Mouse (Mus musculus): ENCODE data around the gene Lrrc36.
A peak's percentile ranks its signal among the peaks of the same experiment; 100 is the strongest.

The Lrrc36 gene

GRCm38 (mm10) chr8:105433021-105433420 lies 19.6 kb downstream of the Lrrc36 start:
- DNase-seq, result no peak

- no peak for DNase-seq
Observed at GRCm38 (mm10) chr8:105433511-105433910, 20.1 kb downstream of the Lrrc36 start.

DNA sequence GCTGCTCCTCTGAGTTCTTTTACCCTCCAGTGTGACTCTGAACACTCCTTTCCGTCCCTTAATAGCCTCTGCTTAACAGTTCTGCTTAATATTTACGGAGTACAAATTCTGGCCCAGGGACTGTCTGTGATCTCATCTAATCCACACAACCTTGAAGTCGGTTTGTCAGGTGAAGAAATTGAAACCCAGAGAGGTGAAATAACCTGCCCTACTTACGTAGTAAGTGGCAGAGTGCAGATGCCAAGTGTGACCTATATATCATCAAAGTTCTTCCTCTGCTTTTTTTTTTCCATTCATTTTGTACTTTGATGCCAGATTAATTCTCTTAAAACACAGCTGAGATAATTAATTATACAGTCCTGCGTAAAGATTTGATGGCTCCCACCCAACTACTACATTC lies 20.8 kb downstream of the Lrrc36 start:
- no peak for DNase-seq

DNA sequence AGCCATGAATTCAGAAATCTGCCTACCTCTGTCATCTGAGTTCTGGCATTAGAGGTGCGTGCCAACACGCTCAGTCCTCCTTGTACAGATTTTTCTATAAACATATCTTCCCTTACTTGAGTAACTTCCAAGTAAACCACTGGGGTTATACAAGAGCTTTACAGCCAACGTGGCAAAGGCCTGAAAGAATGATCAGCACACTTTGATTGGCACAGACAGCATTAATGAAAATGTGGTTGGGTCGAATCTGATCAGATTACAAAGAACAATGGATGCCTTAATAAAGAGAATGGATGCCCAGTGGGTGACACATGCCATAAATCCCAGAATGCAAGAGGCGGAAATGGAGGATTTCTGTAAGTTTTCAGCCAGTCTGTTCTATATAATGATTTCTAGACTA lies 22.8 kb downstream of the Lrrc36 start:
- no peak for DNase-seq

DNA sequence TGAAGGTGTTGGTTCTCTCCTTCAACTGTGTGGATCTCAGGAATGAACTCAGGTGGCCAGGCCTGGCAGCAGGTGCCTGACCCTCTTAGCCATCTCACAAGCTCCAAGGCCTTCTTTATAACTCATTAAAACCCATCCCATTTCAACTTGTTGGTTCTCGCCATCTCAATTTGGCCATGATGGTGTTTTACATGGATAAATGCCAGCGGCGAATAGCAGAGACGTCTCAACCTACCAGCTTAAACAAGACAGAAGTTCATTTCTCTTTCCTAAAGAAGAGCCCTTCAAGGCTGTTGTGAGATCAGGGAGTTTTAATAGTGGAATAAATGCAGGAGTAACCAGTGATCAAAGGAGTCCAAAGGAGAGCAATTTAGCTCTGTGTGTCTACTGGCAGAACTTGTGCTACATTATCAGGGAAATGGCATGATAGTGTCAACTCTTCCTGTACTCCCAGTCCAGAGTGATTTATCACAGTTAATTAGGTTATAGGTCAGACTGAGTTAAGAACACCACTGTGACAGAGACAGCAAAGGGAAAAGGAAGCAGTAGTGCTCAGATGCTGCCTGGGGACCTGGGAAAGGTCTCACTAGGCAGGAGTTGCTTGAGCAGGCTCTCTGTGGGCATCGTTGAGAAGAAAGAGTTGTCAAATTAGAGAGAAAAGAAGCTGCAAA lies 23.8 kb downstream of the Lrrc36 start:
- DNase-seq, result no peak

DNA sequence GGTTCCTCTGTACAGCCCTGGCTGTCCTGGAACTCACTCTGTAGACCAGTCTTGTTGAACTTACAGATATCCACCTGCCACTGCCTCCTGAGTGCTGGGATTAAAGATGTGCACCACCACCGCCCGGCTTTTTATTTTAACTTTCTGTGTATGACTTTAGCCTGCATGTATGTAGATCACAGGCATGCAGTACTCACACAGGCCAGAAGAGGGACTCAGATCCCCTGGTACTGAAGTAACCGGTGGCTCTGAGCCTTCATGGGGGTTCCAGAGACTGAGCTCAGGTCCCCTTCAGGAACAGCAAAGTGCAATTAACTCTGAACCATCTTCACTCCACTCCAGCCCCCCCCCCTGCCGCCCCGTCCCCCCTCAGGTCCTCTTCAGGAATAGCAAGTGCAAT lies 25.5 kb downstream of the Lrrc36 start:
- no peak for DNase-seq

DNA sequence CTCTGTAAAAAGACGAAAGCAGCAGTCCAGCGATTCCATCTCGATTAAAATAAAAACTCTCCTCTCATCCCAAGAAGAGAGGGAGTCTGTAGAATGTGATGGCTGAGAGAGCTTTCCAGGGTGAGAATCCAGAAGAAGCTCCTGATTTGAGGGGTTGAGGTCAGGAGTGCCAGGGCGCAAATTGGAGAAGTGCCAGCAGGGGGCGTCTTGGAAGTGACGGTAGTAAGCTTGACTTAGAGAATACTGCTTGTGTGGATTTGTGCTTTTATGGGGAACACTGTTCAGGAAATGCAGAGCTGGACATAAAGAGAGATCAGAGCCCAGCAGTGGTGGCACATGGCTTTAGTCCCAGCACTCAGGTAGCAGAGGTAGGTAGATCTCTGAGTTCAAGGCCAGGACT lies 28.1 kb downstream of the Lrrc36 start:
- DNase-seq, result no peak

GRCm38 (mm10) chr8:105442661-105443060 lies 29.3 kb downstream of the Lrrc36 start:
- DNase-seq, result no peak

DNA sequence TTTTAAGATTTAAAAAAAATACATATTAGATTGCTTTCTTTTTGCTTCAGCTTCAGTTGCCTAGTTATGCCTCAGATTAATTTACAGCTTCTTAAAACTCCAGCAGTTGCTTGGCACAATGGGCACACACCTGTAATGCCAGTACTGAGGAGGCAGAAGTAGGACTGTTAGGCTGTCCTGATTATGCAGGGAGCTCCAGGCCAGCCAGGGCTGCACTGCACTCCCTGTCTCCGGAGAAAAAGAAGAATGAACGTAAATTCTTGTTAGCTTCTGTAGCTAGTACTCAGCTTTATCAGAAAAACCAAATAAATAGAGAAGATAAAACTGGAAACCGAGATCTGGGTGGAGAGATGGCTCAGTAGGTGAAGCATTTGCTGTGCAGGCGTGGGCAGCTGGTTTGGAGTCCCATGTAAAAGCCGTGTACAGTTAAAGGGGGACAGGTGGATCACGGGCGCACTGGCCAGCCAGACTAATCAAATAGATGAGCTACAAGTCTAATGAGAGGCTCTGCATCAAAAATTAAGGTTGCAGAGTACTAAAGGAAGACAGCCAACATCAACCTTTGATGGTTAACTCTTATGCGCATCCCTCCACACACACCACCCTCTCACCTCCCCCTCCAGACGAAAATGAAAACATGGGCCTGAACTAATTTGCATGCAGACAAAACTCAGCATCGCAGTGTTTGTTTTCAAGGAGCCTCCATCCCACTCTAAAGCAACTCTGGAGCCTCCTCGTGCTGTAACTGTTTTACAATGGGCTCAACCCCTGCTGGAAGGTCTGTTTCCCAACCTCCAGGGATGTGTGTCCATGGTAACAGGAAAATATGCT lies 32.1 kb downstream of the Lrrc36 start:
- peak; percentile 46 for DNase-seq

DNA sequence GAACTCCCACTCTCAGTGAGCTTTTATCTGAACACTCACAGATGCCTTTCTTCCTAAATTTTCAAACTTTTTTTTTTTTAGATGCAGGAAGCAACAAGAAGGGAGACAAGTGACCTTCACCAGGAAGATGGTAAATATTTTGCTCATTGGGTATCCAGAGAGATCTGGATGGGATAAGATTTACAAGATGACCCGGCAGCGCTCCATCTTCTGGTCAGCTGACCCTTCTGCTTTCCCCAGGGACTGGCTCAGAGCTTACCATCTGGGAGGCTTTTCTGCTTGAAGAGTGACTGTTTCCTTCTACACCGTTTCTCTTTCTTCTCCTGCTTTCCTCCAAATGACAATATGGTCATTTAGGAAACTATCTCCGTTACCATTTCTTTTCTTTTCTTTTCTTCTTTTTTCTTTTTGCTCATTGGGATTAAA lies 32.8 kb downstream of the Lrrc36 start:
- no peak for DNase-seq

- no peak for DNase-seq
Observed at GRCm38 (mm10) chr8:105448188-105448587, 34.8 kb downstream of the Lrrc36 start.

GRCm38 (mm10) chr8:105448596-105448995 lies 35.2 kb downstream of the Lrrc36 start:
- DNase-seq, result no peak

DNA sequence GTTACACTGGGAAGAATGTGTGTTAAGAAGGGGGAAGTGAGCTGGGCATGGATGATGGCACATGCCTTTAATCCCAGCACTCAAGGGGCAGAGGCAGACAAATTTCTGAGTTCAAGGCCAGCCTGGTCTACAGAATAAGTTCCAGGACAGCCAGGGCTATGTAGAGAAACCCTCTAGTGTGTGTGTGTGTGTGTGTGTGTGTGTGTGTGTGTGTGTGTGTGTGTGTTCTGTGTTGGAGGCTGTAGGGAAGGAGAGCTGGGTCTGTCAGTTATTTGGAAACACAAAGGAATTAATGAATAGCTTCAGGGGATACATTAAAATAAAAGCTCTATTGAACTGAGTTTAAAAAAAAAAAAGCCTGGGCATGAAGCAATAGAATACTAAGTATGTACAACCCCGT lies 37.6 kb downstream of the Lrrc36 start:
- no peak for DNase-seq

- no peak for DNase-seq
Observed at GRCm38 (mm10) chr8:105451903-105452603, 38.7 kb downstream of the Lrrc36 start.

DNA sequence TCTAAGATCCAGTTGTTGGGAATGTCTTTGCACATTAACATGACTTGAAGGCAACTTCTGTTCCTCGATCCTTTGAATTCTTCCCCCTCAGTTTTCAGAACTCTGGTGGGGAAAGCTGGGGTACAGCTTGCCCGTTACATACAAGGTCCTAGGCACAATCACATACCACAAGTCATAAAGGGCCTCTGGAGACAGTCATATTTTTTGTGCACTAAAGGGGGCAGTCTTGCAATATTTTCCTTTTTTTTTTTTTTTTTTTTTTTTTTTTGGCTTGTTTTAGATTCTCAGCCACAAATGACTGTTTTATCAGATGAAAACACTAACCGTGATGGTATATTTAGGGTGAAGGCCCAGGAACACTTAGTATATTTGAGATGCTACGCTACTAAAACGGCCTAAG lies 39.9 kb downstream of the Lrrc36 start:
- no peak for DNase-seq

- DNase-seq, result no peak
Observed at GRCm38 (mm10) chr8:105454088-105454487, 40.7 kb downstream of the Lrrc36 start.

- no peak for DNase-seq
Observed at GRCm38 (mm10) chr8:105455218-105455617, 41.8 kb downstream of the Lrrc36 start.

- DNase-seq, result no peak
Observed at GRCm38 (mm10) chr8:105461085-105461803, 47.9 kb downstream of the Lrrc36 start.

DNA sequence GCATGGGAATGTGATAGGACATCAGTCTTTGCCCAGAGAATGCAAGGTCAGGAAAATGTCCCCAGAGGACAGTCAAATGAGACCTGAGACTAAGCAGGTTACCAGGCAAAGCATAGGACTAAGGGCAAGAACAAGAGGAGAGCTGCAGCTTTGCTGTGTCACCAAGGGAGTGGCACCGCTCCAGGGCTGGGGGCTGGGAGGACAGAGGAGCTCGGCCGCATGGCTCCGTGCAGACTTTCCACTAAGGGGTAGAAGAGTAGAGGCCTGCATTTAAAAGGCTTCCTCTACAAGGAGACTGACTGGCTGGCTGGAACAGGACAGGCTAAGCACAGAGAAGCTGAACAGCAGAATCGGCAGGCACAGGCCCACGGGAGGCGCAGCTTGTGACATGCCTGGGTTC lies 51.2 kb downstream of the Lrrc36 start:
- no peak for DNase-seq

GRCm38 (mm10) chr8:105466246-105466645 lies 52.9 kb downstream of the Lrrc36 start:
- DNase-seq, result no peak

DNA sequence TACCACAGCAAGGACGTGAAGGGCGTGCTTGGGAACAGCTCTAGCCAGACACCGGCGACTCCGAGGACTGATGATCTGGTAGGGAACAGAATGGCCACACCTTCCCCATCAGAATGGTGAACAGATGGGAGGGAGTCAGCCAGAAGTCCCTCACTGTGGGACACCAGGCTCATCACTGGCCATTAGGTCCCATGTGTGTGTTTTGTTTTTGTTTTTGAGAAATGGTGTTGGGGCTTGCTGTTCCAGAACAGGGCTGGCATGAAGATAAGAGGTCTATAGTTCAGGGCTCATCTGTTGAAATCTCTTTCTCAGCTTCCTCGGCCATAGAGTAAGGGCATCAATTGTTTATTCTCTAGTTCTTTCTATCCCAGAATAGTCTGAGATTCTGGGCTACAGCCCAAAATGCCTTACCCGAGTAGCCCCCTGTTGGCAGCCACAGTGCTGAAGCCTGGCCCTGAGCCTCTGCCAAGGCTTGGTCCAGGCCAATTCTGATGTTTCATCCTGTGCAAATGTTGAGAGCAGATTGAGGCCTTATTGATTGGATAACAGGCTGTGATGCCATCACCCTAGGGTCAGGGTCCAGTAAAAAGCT lies 53.4 kb downstream of the Lrrc36 start:
- peak; percentile 78 for DNase-seq

- DNase-seq, result no peak
Observed at GRCm38 (mm10) chr8:105467396-105467985, 54.1 kb downstream of the Lrrc36 start.

Data from right cerebral cortex, adult 18-20 months (tissue).